ENCODE assay signal across 8 mouse cellular contexts in genomic region chr2:30463341-30463761, GRCm38 (mm10). TPM values are rescaled to one million over a fixed set of nuclear protein-coding genes. Genes with fewer than 3 reads are reported as not detected.
DNase-seq lines count a peak whose midpoint lies in the region; ATAC-seq lines count a peak whose summit lies in the region.

No protein-coding gene starts in this region.

- no peaks in the 10 kb centered on the region for H3K9me3 ChIP-seq in heart, embryonic 10.5 days
- H3K9me3 ChIP-seq in forebrain, embryonic 16.5 days (ENCODE audit: control insufficient read depth, low read length) = no peaks in the 10 kb centered on the region
- no peaks in the 10 kb centered on the region for H3K9me3 ChIP-seq in midbrain, embryonic 13.5 days

- ATAC-seq in forebrain, embryonic 16.5 days = no peak
- peak; percentile 10; the same call in 1 of the 2 replicates for ATAC-seq in midbrain, embryonic 13.5 days
- ATAC-seq in CD4-positive, CD25-positive, alpha-beta regulatory T cell, adult 4 months = no peak
- ATAC-seq in inflammation-experienced regulatory T-cells, adult 6 months = no peak

- H3K4me3 ChIP-seq in heart, embryonic 10.5 days = peak overlapping the region; percentile 52
- H3K4me3 ChIP-seq in forebrain, embryonic 16.5 days (replicated peaks; ENCODE audit: low read length) = no peak overlapping the region
- no peak overlapping the region for H3K4me3 ChIP-seq in midbrain, embryonic 13.5 days (replicated peaks)

- H3K4me2 ChIP-seq in forebrain, embryonic 16.5 days (ENCODE audit: low read length) = peak overlapping the region; percentile 39
- H3K4me2 ChIP-seq in midbrain, embryonic 13.5 days (replicated peaks) = peak overlapping the region; percentile 44; the same call in 1 of the 2 replicates

- peaks cover under 1% of the 10 kb centered on the region; the same call in 1 of the 2 replicates for H3K27me3 ChIP-seq in heart, embryonic 10.5 days (ENCODE audit: insufficient read depth, poor library complexity, severe bottlenecking)
- 0 out of 2 replicates have a peak, but pooled peaks cover 2% of the 10 kb centered on the region for H3K27me3 ChIP-seq in forebrain, embryonic 16.5 days (replicated peaks; ENCODE audit: control insufficient read depth, insufficient read depth, low read length)
- H3K27me3 ChIP-seq in midbrain, embryonic 13.5 days = peaks cover 6% of the 10 kb centered on the region

- DNase-seq in heart, embryonic 10.5 days (ENCODE audit: low spot score) = no peak
- no peak for DNase-seq in heart, adult 9 months (ENCODE audit: low spot score in 2 of 2)
- DNase-seq in kidney, postnatal 4 days = peak; percentile 63 to 78
- DNase-seq in testis, postnatal 10 days (ENCODE audit: low spot score) = no peak

- H3K27ac ChIP-seq in heart, embryonic 10.5 days = peak overlapping the region; percentile 79
- H3K27ac ChIP-seq in forebrain, embryonic 16.5 days (ENCODE audit: low read length) = no peak overlapping the region
- 0 out of 2 replicates have a peak overlapping the region, but pooled peaks have one; percentile 0 for H3K27ac ChIP-seq in midbrain, embryonic 13.5 days

- no peak overlapping the region for H3K9ac ChIP-seq in forebrain, embryonic 16.5 days (replicated peaks; ENCODE audit: low read depth, low read length)
- peak overlapping the region; percentile 48; the same call in 1 of the 2 replicates for H3K9ac ChIP-seq in midbrain, embryonic 13.5 days (replicated peaks)

- peaks cover 12% of the 10 kb centered on the region; the same call in 1 of the 2 replicates for H3K36me3 ChIP-seq in heart, embryonic 10.5 days
- H3K36me3 ChIP-seq in forebrain, embryonic 16.5 days (ENCODE audit: control insufficient read depth, insufficient read depth) = no peaks in the 10 kb centered on the region
- H3K36me3 ChIP-seq in midbrain, embryonic 13.5 days = 0 out of 2 replicates have a peak, but pooled peaks cover 3% of the 10 kb centered on the region

- H3K4me1 ChIP-seq in heart, embryonic 10.5 days = peaks cover 56% of the 10 kb centered on the region
- H3K4me1 ChIP-seq in forebrain, embryonic 16.5 days (replicated peaks; ENCODE audit: control insufficient read depth, insufficient read depth, low read length) = peaks cover 14% of the 10 kb centered on the region
- peaks cover 18% of the 10 kb centered on the region for H3K4me1 ChIP-seq in midbrain, embryonic 13.5 days (replicated peaks)

- WGBS in heart, embryonic 10.5 days = 29% methylated on average over 5 of the region's 5 CpGs
- 33% methylated on average over 5 of the region's 5 CpGs for WGBS in forebrain, embryonic 16.5 days
- 30% methylated on average over 5 of the region's 5 CpGs for WGBS in midbrain, embryonic 13.5 days

RNA-seq across cellular contexts. Expression of gene Ier5l, which starts 10.7 kb away (rescaled TPM):
- polyA plus RNA-seq in heart, embryonic 10.5 days (2016; fragmentation: Nextera tagmentation; extraction: Ambion mirVana) = 1.00 and 2.2 TPM in 2 replicates
- polyA plus RNA-seq in forebrain, embryonic 16.5 days (2015; fragmentation: Nextera tagmentation; extraction: Ambion mirVana) = 1.5 and 1.8 TPM in 2 replicates
- polyA plus RNA-seq in midbrain, embryonic 13.5 days (2015; fragmentation: Nextera tagmentation; extraction: Ambion mirVana) = 1.8 and 2.0 TPM in 2 replicates
- polyA plus RNA-seq in CD4-positive, CD25-positive, alpha-beta regulatory T cell, adult 4 months (2017; shearing (Covaris generic)) = under 1 TPM in 1 of 2 experiments, not detected in 1; 0.20 TPM
- polyA plus RNA-seq in inflammation-experienced regulatory T-cells, adult 6 months (2017; shearing (Covaris generic)) = not detected

RNA-seq across cellular contexts. Expression of gene Ptpa, which starts 47.5 kb away (rescaled TPM):
- 129 and 140 TPM in 2 replicates for polyA plus RNA-seq in heart, embryonic 10.5 days (2016; fragmentation: Nextera tagmentation; extraction: Ambion mirVana)
- polyA plus RNA-seq in forebrain, embryonic 16.5 days (2015; fragmentation: Nextera tagmentation; extraction: Ambion mirVana) = 146 and 163 TPM in 2 replicates
- polyA plus RNA-seq in midbrain, embryonic 13.5 days (2015; fragmentation: Nextera tagmentation; extraction: Ambion mirVana) = 128 and 134 TPM in 2 replicates
- polyA plus RNA-seq in CD4-positive, CD25-positive, alpha-beta regulatory T cell, adult 4 months (2017; shearing (Covaris generic)) = 10 to 100 TPM; 37.8 to 86.7 TPM
- polyA plus RNA-seq in inflammation-experienced regulatory T-cells, adult 6 months (2017; shearing (Covaris generic)) = 10 to 100 TPM; 36.5 to 78.0 (median 49.8) TPM

RNA-seq across cellular contexts. Expression of gene Crat, which starts 47.7 kb away (rescaled TPM):
- 36.1 and 55.2 TPM in 2 replicates for polyA plus RNA-seq in heart, embryonic 10.5 days (2016; fragmentation: Nextera tagmentation; extraction: Ambion mirVana)
- polyA plus RNA-seq in forebrain, embryonic 16.5 days (2015; fragmentation: Nextera tagmentation; extraction: Ambion mirVana) = 21.3 and 21.4 TPM in 2 replicates
- polyA plus RNA-seq in midbrain, embryonic 13.5 days (2015; fragmentation: Nextera tagmentation; extraction: Ambion mirVana) = 18.5 and 21.9 TPM in 2 replicates
- 1 to 10 TPM; 1.1 to 2.2 TPM for polyA plus RNA-seq in CD4-positive, CD25-positive, alpha-beta regulatory T cell, adult 4 months (2017; shearing (Covaris generic))
- 1 to 10 TPM; 1.8 to 2.6 (median 1.9) TPM for polyA plus RNA-seq in inflammation-experienced regulatory T-cells, adult 6 months (2017; shearing (Covaris generic))

Comparison
In these comparisons a context has a peak if more than half of its experiments do, and no peak if none do; other contexts are left out.
1. DNase-seq: peak in kidney, postnatal 4 days (2 of 2); none in heart, embryonic 10.5 days (single experiment), heart, adult 9 months (0 of 2) and testis, postnatal 10 days (single experiment).